Mouse (Mus musculus): Measurements from ENCODE around the gene Slc35b2. TPM values are rescaled to one million over a fixed set of nuclear protein-coding genes. Genes with fewer than 3 reads are reported as not detected.

The Slc35b2 gene
- polyA plus RNA-seq, 1 experiment = 105 TPM

DNA sequence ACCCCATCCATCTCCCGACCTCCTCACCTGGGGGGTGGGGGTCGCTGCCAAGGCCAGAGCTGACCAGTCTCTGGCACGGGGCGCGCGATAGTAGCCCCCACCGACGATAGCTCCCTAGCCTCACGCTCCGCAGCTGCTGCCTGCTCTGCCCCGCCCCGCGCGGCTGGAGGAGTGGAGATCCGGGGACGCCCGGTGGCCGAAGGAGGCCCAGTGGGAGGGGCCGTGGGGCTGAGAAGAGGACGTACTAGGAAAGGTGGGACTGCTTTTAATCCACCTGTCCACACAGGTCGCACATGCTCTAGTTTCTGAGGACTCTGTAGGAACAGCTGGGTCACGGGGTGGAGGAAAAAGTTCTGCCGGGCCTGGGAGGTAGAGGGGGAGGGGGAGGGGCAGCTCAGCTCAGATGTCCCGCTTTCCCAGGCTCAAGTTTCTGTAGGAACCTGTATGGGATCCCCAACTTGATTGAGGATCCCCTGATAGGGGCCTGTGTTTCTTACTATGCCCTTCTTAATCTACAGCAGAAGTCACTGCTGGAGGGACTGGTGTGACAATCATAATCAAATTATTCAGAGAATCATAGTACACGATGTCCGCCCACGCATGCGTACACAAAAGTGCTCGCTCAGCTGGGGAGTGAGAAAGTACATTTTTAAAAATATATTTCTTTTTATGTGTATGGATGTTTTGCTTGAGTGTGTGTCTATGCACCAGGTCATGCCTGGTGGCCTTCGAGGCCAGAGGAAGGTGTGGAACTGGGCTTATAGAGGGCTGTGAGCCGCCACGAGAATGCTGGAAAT lies 36.0 kb downstream of the Slc35b2 start, which contains the start of gene Slc29a1:
Gene Slc29a1, minus strand, starts transcription at position 161 of the 797 bp plus-strand sequence.
- no peak for DNase-seq (ENCODE audit: low read depth)

DNA sequence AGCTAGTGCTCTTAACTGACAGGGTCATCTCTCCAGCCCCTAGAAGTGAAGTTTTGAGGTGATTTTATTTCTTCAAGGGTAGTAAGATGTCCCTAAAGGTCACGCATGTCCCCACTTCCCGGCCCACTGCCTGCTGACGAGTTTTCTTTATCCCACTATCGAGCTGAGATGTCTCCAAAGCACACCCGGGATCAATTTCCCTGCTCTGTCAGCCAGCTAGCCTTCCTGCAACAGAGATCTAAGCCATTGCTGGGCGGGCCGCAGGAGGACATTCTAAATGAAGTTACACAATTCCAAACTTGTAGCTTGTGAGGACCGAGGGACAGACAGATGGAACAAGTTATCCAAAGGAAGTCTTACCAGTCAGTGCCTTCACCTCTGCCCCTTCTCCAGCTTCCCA lies 36.6 kb downstream of the Slc35b2 start:
- no peak for DNase-seq (ENCODE audit: low read depth)

DNA sequence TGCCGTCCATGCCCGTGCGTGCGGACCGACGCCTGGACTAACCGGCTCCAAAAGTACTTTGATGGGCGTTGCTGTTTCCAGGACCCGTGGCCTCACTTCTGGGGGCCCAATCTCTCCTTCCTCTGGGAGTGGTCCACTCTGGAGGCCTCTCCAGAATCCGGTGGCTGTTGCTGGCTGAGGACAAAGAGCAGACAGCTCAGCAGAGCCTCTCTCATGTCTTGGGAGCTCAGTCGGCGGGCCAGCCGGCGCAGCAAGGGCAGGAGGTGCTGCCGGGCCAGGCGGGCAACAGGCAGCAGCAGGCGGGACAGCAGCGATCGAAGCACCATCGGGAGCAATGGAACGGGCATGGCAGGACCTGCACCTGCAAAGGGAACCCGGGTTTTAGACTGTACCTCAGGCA lies 37.7 kb downstream of the Slc35b2 start:
- no peak for DNase-seq (ENCODE audit: low read depth)

DNA sequence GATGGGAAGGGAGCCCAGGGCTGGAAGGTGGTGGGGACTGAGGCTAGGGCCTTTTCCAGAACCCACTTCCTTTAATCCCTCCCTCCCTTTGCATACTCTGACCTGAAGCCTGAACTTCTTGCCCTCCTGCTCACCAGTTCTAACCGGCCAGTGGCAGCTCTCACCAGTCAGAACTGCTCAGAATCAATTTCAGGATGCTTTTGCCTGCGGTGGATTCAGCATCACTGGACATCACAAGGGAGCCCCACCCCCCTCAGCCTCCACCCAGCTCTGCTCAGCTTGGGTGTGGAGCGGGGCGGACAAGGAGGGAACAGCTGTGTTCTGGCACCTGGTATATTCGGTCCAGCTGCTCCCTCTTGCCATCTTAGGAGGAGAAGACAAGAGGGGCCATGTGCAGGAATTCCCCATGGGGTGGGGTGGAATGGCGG lies 38.2 kb downstream of the Slc35b2 start, which contains the start of gene Mymx:
Gene Mymx, minus strand, starts transcription at position 226 of the 428 bp plus-strand sequence.
- no peak for DNase-seq (ENCODE audit: low read depth)

DNA sequence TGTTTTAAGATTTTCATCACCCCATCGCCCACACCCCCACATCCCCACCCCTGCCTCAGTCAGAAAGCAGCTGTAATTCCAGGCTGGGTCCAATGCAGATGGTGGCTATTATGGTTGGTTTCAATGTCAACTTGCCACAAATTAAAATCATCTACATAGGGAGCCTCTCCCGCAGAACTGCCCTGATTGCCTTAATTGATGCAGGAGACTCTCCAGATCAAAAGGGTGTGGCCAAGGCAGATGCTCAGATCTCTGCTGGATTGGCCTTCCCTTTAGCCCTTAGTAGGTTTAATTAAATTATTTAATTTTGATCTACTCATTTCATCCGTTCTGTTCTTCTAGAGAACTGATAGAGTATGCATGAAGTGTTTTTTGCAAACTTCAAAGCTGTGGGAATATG lies 39.3 kb downstream of the Slc35b2 start:
- DNase-seq (ENCODE audit: low read depth) = no peak

DNA sequence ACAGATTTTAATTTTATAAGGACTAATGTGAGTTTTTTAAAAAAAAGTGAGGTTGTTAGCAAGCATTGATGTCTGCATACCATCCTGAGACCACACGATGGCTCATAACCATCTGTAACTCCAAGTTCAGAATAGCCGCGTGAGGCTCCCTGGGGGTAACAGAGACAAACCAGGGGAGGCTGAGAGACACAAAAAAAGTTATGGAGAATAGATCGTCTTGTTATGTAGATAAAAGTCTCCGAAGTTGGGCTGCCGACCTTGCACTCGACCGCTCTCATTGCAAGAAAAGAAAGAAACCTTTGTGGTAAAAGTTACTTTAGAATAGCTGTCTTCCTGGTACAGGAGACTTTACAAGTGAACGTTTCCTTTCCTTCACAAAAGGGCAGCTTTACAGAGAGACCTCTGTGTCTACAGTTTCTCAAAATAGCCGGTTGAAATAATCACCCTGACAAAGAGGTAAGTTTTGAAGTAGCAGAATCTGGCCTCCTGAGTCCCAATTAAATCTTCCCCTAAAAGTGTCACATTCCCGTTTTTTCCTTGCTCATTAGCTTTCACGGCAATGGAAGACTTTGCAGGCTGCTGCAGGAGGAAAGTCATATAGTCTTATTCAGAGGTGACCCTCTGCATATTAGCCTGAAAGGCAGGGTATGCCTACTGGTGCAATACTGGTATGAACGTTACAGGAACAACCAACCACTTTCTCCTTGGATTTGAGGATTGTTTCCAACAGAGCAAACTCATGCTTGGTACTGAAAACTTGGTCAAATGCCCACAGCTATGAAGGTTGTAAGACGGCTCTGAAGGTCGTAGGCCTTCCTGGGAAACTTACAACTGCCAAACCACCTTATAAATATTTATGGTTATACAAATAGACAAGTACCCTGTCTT lies 43.6 kb downstream of the Slc35b2 start:
- DNase-seq (ENCODE audit: low read depth) = no peak

DNA sequence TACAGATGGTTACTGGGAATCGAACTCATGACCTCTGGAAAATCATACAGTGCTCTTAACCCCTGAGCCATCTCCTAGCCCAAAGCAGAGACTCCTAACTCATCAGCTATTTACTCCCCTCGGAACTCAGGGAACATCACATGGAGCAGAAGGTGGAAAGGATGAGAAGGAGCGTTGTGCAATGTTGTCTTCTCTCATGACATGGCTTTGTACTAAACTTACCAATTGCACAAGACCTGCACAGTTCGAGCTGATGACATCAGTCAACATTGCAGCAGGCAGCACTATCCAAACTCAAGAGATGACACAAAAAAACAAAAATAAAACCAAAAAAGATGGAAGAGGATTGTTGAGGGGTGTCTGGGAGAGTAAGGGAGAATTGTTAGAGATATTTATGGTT lies 44.7 kb downstream of the Slc35b2 start:
- no peak for DNase-seq (ENCODE audit: low read depth)

DNA sequence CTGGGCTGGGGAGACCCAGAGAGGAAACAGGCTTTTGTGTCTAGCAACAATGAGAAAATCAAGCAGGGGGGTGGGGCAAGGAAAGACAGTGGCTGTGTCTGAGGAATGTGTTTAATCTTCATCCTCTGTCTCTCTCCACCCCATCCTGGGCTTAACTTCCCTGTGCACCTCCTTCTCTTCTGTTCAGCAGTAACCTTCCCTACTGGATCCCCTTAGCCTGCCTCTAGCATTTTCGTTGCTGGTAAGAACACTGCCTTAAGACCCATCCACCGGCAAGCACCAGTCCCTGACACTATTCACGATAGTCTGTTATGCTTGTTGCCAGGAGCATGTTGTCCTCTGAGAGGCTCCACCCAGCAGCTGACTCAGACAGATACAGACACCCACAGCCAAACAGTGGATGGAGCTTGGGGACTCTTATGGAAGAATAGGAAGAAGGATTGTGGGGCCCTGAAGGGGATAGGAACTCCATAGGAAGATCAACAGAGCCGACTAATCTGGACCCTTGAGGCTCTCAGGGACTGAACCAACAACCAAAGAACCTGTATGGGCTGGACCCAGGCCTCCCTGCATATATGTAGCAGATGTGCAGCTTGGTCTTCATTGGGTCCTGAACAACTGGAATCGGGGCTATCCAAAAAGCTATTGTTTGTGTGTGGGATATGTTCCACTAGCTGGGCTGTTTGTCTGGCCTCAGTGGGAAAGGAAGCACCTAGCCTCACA lies 46.6 kb downstream of the Slc35b2 start:
- no peak for DNase-seq (ENCODE audit: low read depth)

DNA sequence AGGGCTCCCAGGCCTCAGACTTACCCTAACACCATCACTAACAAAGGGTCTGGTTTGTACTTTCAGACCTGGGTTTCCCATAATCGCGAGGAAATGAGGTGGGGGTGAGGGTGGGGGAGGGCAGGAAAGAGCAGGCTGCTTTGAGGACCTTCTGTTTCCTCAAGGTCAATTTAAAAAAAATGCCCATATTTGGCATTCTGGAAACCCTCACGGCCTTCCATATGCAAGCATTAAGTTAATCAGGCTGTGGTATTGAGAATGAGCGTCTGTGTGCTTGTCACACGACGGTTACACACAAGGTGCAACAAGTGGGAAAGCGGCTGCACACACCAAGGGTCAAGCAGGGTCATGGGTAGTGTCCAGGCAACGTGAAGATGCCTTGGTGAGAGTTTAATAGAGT lies 48.3 kb downstream of the Slc35b2 start:
- DNase-seq (ENCODE audit: low read depth) = no peak

DNA sequence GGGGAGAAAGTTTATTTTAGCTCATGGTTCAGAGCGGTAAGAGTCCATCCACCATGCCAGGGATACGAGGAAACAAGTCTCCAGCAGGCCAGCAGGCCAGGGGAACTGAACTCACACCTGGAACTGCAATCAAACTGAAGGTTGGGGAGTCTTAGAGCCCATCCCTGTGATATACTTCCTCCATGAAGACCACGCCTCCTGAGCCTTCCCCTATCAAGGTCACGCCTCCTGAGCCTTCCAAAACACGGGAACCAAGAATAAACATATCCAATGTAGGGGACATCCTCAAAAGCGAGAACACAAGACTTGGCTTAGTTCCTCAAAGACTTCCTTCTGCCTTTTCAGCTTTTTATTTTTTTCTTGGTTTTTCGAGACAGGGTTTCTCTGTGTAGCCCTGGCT lies 49.2 kb downstream of the Slc35b2 start:
- no peak for DNase-seq (ENCODE audit: low read depth)

DNA sequence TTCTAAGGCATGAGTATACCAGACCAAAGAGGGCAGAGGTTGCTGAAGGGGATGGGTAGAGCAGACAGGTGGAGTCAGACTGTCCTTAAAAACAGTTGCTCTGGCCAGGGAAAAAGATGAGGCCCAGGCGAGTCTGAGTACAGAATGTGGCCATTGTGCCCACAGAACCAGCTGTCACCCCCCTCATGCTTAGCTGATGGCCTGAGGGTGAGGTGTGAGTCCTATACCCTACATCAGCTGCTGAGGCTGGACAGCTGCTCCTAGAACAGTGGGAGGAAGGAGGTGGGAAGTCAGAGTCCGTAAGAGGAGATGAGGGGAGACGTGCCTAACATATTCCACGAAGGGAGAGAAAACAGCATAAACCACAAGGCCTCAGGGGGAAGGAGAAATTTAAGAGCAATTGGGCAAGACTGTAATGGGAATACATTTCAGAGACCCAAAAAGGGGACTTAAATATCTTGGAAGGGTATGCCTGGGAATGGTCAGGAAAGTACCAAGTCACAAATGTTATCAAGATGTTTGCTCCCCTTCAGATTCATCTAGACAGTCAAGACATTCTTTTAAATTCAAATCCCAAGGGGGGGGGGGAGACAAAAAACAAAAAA lies 52.5 kb downstream of the Slc35b2 start:
- no peak for DNase-seq (ENCODE audit: low read depth)

DNA sequence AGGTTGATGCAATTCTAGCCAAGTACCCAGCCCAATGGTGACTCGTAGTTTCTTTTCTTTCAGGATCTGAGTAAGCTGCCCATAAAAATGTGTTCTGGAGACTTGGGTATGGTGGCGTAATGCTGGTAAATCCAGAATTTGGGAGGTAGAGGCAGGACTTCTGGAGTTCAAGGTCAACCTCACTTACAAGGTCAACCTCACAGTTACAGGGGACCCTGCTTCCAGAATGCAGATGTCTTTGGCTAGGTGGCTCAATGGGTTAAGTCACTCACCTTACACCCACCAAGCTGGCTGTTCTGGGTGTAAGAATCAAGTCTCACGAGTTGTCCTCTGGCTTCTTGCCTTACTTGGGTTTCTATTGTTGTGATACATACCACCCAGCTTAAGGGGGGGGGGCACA lies 53.0 kb downstream of the Slc35b2 start:
- no peak for DNase-seq (ENCODE audit: low read depth)

Other genes starting within 250 kb of the Slc35b2 start
- gene Cdc5l, start 130.1 kb upstream of the Slc35b2 start, polyA plus RNA-seq (2012; rRNA removed) = 9.8 and 13.7 TPM in 2 replicates
- gene Spats1, start 88.5 kb upstream of the Slc35b2 start, polyA plus RNA-seq (2012; rRNA removed) = 0.19 and 0.35 TPM in 2 replicates
- 9.7 and 9.8 TPM in 2 replicates for gene Aars2, start 57.0 kb upstream of the Slc35b2 start, polyA plus RNA-seq (2012; rRNA removed)
- gene Tcte1, start 40.4 kb upstream of the Slc35b2 start, polyA plus RNA-seq (2012; rRNA removed) = 1.8 and 4.0 TPM in 2 replicates
- 1.0 and 1.6 TPM in 2 replicates for gene Tmem151b, start 14.2 kb upstream of the Slc35b2 start, polyA plus RNA-seq (2012; rRNA removed)
- gene Nfkbie, start 8.2 kb upstream of the Slc35b2 start, polyA plus RNA-seq (2012; rRNA removed) = 5.0 and 6.1 TPM in 2 replicates
- gene Hsp90ab1, start 9.4 kb downstream of the Slc35b2 start, polyA plus RNA-seq (2012; rRNA removed) = 514 and 597 TPM in 2 replicates
- 99.1 and 102 TPM in 2 replicates for gene Slc29a1, start 35.7 kb downstream of the Slc35b2 start, polyA plus RNA-seq (2012; rRNA removed)
- gene Mymx, start 38.2 kb downstream of the Slc35b2 start, polyA plus RNA-seq (2012; rRNA removed) = not detected in 2 replicates
- gene Capn11, start 95.5 kb downstream of the Slc35b2 start, polyA plus RNA-seq (2012; rRNA removed) = 0.15 and 0.36 TPM in 2 replicates
- 98.4 and 123 TPM in 2 replicates for gene Mrpl14, start 122.4 kb downstream of the Slc35b2 start, polyA plus RNA-seq (2012; rRNA removed)
- 64.0 and 70.2 TPM in 2 replicates for gene Tmem63b, start 123.0 kb downstream of the Slc35b2 start, polyA plus RNA-seq (2012; rRNA removed)
- 0.98 and 1.2 TPM in 2 replicates for gene 1600014C23Rik, start 170.0 kb downstream of the Slc35b2 start, polyA plus RNA-seq (2012; rRNA removed)